Mouse (Mus musculus): ENCODE data around the gene Traf3ip1. TPM values are rescaled to one million over a fixed set of nuclear protein-coding genes. Genes with fewer than 3 reads are reported as not detected.

Traf3ip1 gene
- total and polyA plus RNA-seq, 3 experiments, result 13.6 to 19.6 TPM; not detected in 1

GRCm38 (mm10) chr1:91456301-91456801, 38.1 kb upstream of the Traf3ip1 start:
- no peak for TF ChIP-seq GABPA (IDR thresholded peaks at IDR 0.05; ENCODE audit: low read depth, low read length)
- TF ChIP-seq TBP (IDR thresholded peaks at IDR 0.05; ENCODE audit: low read depth, low read length), result no peak
- no peak for TF ChIP-seq USF1 (IDR thresholded peaks at IDR 0.05; ENCODE audit: low read depth, low read length)
- no peak for TF ChIP-seq ZKSCAN1 (IDR thresholded peaks at IDR 0.05; ENCODE audit: low read depth, low read length)
- TF ChIP-seq ZNF384 (IDR thresholded peaks at IDR 0.05; ENCODE audit: low read depth, low read length), result no peak
- TF ChIP-seq USF2 (IDR thresholded peaks at IDR 0.05; ENCODE audit: borderline replicate concordance in 1 of 2, insufficient read depth in 1 of 2, low read depth in 1 of 2, low read length in 2 of 2), result no peak
- no peak for TF ChIP-seq SIN3A (IDR thresholded peaks at IDR 0.05; ENCODE audit: low read length)
- TF ChIP-seq NRF1 (IDR thresholded peaks at IDR 0.05; ENCODE audit: insufficient read depth, low read depth, low read length, poor library complexity, severe bottlenecking), result no peak
- TF ChIP-seq CHD2 (IDR thresholded peaks at IDR 0.05; ENCODE audit: low read length), result no peak
- TF ChIP-seq POLR2AphosphoS2 (IDR thresholded peaks at IDR 0.05; ENCODE audit: low read length), result no peak
- no peak for TF ChIP-seq RAD21 (IDR thresholded peaks at IDR 0.05; ENCODE audit: low read depth, low read length)
- no peak for TF ChIP-seq MAFK (IDR thresholded peaks at IDR 0.05; ENCODE audit: borderline replicate concordance, low read depth, low read length)
- no peak for TF ChIP-seq POLR2A (IDR thresholded peaks at IDR 0.05; ENCODE audit: control insufficient read depth in 1 of 2, insufficient read depth in 1 of 2, low read depth in 1 of 2, low read length in 2 of 2, poor library complexity in 1 of 2)
- TF ChIP-seq HCFC1 (IDR thresholded peaks at IDR 0.05; ENCODE audit: low read depth, low read length), result no peak
- TF ChIP-seq GATA1 (IDR thresholded peaks at IDR 0.05; ENCODE audit: low read depth, low read length), result no peak
- no peak for TF ChIP-seq CTCF (IDR thresholded peaks at IDR 0.05 in 2 of 3, conservative IDR thresholded peaks at IDR 0.05 in 1 of 3; ENCODE audit: control insufficient read depth in 1 of 3, insufficient read depth in 1 of 3, low read depth in 2 of 3, low read length in 3 of 3, poor library complexity in 1 of 3, severe bottlenecking in 1 of 3)
- peaks cover 3 to 33% of the 10 kb centered on the region in 2 experiments; a peak in 3 of 4 replicates for H3K4me1 ChIP-seq (ENCODE audit: control insufficient read depth in 1 of 2, insufficient read depth in 2 of 2, low read length in 2 of 2)
- H3K36me3 ChIP-seq (ENCODE audit: control insufficient read depth in 1 of 2, insufficient read depth in 2 of 2, low read length in 2 of 2), result peaks cover 0 to 22% of the 10 kb centered on the region in 2 experiments; a peak in 2 of 4 replicates
- H3K27ac ChIP-seq (ENCODE audit: control insufficient read depth, low read depth, low read length), result no peak overlapping the region
- H3K9ac ChIP-seq (ENCODE audit: control insufficient read depth, low read depth, low read length, poor library complexity, severe bottlenecking), result no peak overlapping the region
- no peak for DNase-seq (ENCODE audit: low read depth, low spot score)
- H3K4me3 ChIP-seq (ENCODE audit: control insufficient read depth in 1 of 2, insufficient read depth in 1 of 2, low read depth in 2 of 2, low read length in 2 of 2), result no peak overlapping the region
- H3K27me3 ChIP-seq (ENCODE audit: control insufficient read depth in 1 of 2, insufficient read depth in 2 of 2, low read length in 2 of 2), result no peaks in the 10 kb centered on the region
- H3K79me2 ChIP-seq (ENCODE audit: control insufficient read depth, insufficient read depth, low read length, poor library complexity), result peaks cover 6% of the 10 kb centered on the region
- no peaks in the 10 kb centered on the region for H3K9me3 ChIP-seq (replicated peaks; ENCODE audit: insufficient read depth, low read length)

- H3K9me3 ChIP-seq (replicated peaks; ENCODE audit: insufficient read depth, low read length), result no peaks in the 10 kb centered on the region
- H3K9ac ChIP-seq (ENCODE audit: control insufficient read depth, low read depth, low read length, poor library complexity, severe bottlenecking), result no peak overlapping the region
- no peaks in the 10 kb centered on the region for H3K27me3 ChIP-seq (ENCODE audit: control insufficient read depth in 1 of 2, insufficient read depth in 2 of 2, low read length in 2 of 2)
- H3K27ac ChIP-seq (ENCODE audit: control insufficient read depth, low read depth, low read length), result no peak overlapping the region
- peaks cover 0 to 22% of the 10 kb centered on the region in 2 experiments; a peak in 2 of 4 replicates for H3K36me3 ChIP-seq (ENCODE audit: control insufficient read depth in 1 of 2, insufficient read depth in 2 of 2, low read length in 2 of 2)
- peaks cover 6% of the 10 kb centered on the region for H3K79me2 ChIP-seq (ENCODE audit: control insufficient read depth, insufficient read depth, low read length, poor library complexity)
- DNase-seq (ENCODE audit: low read depth, low spot score), result no peak
- peaks cover 3 to 36% of the 10 kb centered on the region in 2 experiments; a peak in 3 of 4 replicates for H3K4me1 ChIP-seq (ENCODE audit: control insufficient read depth in 1 of 2, insufficient read depth in 2 of 2, low read length in 2 of 2)
- no peak for TF ChIP-seq ZNF384 (IDR thresholded peaks at IDR 0.05; ENCODE audit: low read depth, low read length)
- TF ChIP-seq POLR2AphosphoS5 (IDR thresholded peaks at IDR 0.05; ENCODE audit: borderline replicate concordance, low read depth, low read length), result no peak
- TF ChIP-seq NRF1 (IDR thresholded peaks at IDR 0.05; ENCODE audit: insufficient read depth, low read depth, low read length, poor library complexity, severe bottlenecking), result no peak
- TF ChIP-seq EP300 (IDR thresholded peaks at IDR 0.05; ENCODE audit: low read depth in 1 of 2, low read length in 2 of 2), result no peak
- TF ChIP-seq CHD2 (IDR thresholded peaks at IDR 0.05; ENCODE audit: low read length), result no peak
- TF ChIP-seq UBTF (IDR thresholded peaks at IDR 0.05; ENCODE audit: borderline replicate concordance, insufficient read depth, low read depth, low read length), result no peak
- TF ChIP-seq GATA1 (IDR thresholded peaks at IDR 0.05; ENCODE audit: low read depth, low read length), result no peak
- TF ChIP-seq MAFK (IDR thresholded peaks at IDR 0.05; ENCODE audit: borderline replicate concordance, low read depth, low read length), result no peak
- no peak for TF ChIP-seq TAL1 (IDR thresholded peaks at IDR 0.05; ENCODE audit: low read length)
- no peak for TF ChIP-seq MXI1 (IDR thresholded peaks at IDR 0.05; ENCODE audit: low read depth, low read length)
- no peak for TF ChIP-seq SMC3 (IDR thresholded peaks at IDR 0.05; ENCODE audit: low read depth, low read length)
- TF ChIP-seq GABPA (IDR thresholded peaks at IDR 0.05; ENCODE audit: low read depth, low read length), result no peak
- no peak overlapping the region for H3K4me3 ChIP-seq (ENCODE audit: control insufficient read depth in 1 of 2, insufficient read depth in 1 of 2, low read depth in 2 of 2, low read length in 2 of 2)
Measured at GRCm38 (mm10) chr1:91457116-91457515, 37.3 kb upstream of the Traf3ip1 start.

All from MEL (cell line).